Mouse (Mus musculus) lung, embryonic 14.5 days (tissue): ENCODE measurements around the gene Fam120b. TPM values are rescaled to one million over a fixed set of nuclear protein-coding genes. Genes with fewer than 3 reads are reported as not detected.

Experiments
- ATAC-seq: fragments of 200-750 bp; cut with Nextera tagmentation; 2 replicates; pipeline ENCODE4 v1.8.0; 2017; ENCODE audit warnings: mild to moderate bottlenecking, moderate TSS enrichment, moderate library complexity; ENCODE audit not compliant: insufficient read depth
- DNase-seq: peaks from one replicate; pipeline ENCODE4 v3.0.0-alpha.2; 2015
- H3K27ac ChIP-seq: fragments of 300-500 bp; sonication (generic); 2 replicates; pipeline ENCODE4 v1.5.1; 2014; ENCODE audit warnings: low read depth, mild to moderate bottlenecking, moderate library complexity
- H3K27me3 ChIP-seq: fragments of 300-500 bp; sonication (generic); 2 replicates; pipeline ENCODE4 v1.6.1; 2014; ENCODE audit warnings: low read length, control low read depth; ENCODE audit not compliant: insufficient read depth
- H3K36me3 ChIP-seq: fragments of 300-500 bp; sonication (generic); 2 replicates; pipeline ENCODE4 v1.6.1; 2014; ENCODE audit warnings: control low read depth; ENCODE audit not compliant: insufficient read depth
- H3K4me1 ChIP-seq: fragments of 300-500 bp; sonication (generic); 2 replicates; pipeline ENCODE4 v1.6.1; 2014; ENCODE audit warnings: antibody characterized with exemption, control low read depth; ENCODE audit not compliant: insufficient read depth
- H3K4me2 ChIP-seq: fragments of 300-500 bp; sonication (generic); 2 replicates; pipeline ENCODE4 v1.6.1; 2014; ENCODE audit warnings: mild to moderate bottlenecking
- H3K4me3 ChIP-seq: fragments of 300-500 bp; sonication (generic); 2 replicates; pipeline ENCODE4 v1.5.1; 2014; ENCODE audit warnings: low read depth, low read length
- H3K9ac ChIP-seq: fragments of 300-500 bp; sonication (generic); 2 replicates; pipeline ENCODE4 v1.6.1; 2014
- H3K9me3 ChIP-seq: fragments of 300-500 bp; sonication (generic); 2 replicates; pipeline ENCODE4 v1.6.1; 2016; ENCODE audit warnings: low read depth, low read length, control low read depth
- CTCF ChIP-seq: IDR thresholded peaks from 2 replicates; pipeline ENCODE4 v1.5.1; 2016; ENCODE audit warnings: antibody characterized with exemption, low read depth
- WGBS: fragments of 180-500 bp; shearing (Covaris S2); extraction: QIAGEN DNeasy Blood & Tissue Kit; methylation state at CpG from one replicate; pipeline ENCODE4 v1.1.7; 2014; 5-methylcytosine and 5-hydroxymethylcytosine counted together
- polyA plus RNA-seq: library from polyadenylated mRNA; unstranded; fragments of >200 nt; fragmentation: Nextera tagmentation; extraction: Ambion mirVana; gene quantifications from 2 replicates; pipeline ENCODE4 v1.2.1, GENCODE M21; 2014

The Fam120b gene
- polyA plus RNA-seq, 1 experiment from 2014 or later = 26.6 TPM

GRCm38 (mm10) chr17:15375224-15375623 lies 20.8 kb upstream of the Fam120b start:
- no peaks in the 10 kb centered on the region for H3K9me3 ChIP-seq
- H3K27me3 ChIP-seq = peaks cover 63% of the 10 kb centered on the region
- TF ChIP-seq CTCF = no peak
- peaks cover 14% of the 10 kb centered on the region for H3K4me1 ChIP-seq
- peak overlapping the region; percentile 54 for H3K4me3 ChIP-seq
- H3K27ac ChIP-seq = peak overlapping the region; percentile 32; the same call in 1 of the 2 replicates
- peak overlapping the region; percentile 100 for H3K4me2 ChIP-seq
- peak overlapping the region; percentile 60 for H3K9ac ChIP-seq
- whole genome bisulfite sequencing = under 1% methylated on average over 18 of the region's 18 CpGs
- no peak for DNase-seq
- 0 out of 2 replicates have a peak, but pooled peaks cover 4% of the 10 kb centered on the region for H3K36me3 ChIP-seq
- ATAC-seq = no peak

- peaks cover 69% of the 10 kb centered on the region for H3K27me3 ChIP-seq
- under 1% methylated on average over 69 of the region's 69 CpGs for WGBS
- no peak for TF ChIP-seq CTCF
- H3K4me2 ChIP-seq = peak overlapping the region; percentile 100
- H3K4me1 ChIP-seq = peaks cover 14% of the 10 kb centered on the region
- H3K36me3 ChIP-seq = no peaks in the 10 kb centered on the region
- ATAC-seq (peak; percentile 50), DNase-seq (peak; percentile 63)
- H3K9me3 ChIP-seq = no peaks in the 10 kb centered on the region
- H3K9ac ChIP-seq = peak overlapping the region; percentile 60
- peak overlapping the region; percentile 54 for H3K4me3 ChIP-seq
- peak overlapping the region; percentile 32 for H3K27ac ChIP-seq
These were observed 20.1 kb upstream of the Fam120b start for GRCm38 (mm10) chr17:15375701-15376493.

- peaks cover 14% of the 10 kb centered on the region for H3K4me1 ChIP-seq
- under 1% methylated on average over 36 of the region's 36 CpGs for WGBS
- H3K9me3 ChIP-seq = no peaks in the 10 kb centered on the region
- H3K4me3 ChIP-seq = peak within 1 kb of the TSS; percentile 54
- peak within 1 kb of the TSS; percentile 100 for H3K4me2 ChIP-seq
- no peaks in the 10 kb centered on the region for H3K36me3 ChIP-seq
- peak; percentile 4; the same call in 1 of the 2 replicates for ATAC-seq
- peak; percentile 55 for DNase-seq
- TF ChIP-seq CTCF = no peak
- peak within 1 kb of the TSS; percentile 60 for H3K9ac ChIP-seq
- H3K27me3 ChIP-seq = peaks cover 77% of the 10 kb centered on the region
- H3K27ac ChIP-seq = peak within 1 kb of the TSS; percentile 30; the same call in 1 of the 2 replicates
These were observed 19.4 kb upstream of the Fam120b start, which contains the start of gene Dll1 for GRCm38 (mm10) chr17:15376494-15377181. Dll1 (minus strand) TSS chr17:15376872.

- ATAC-seq = peak; percentile 39; the same call in 1 of the 2 replicates
- 0% methylated on average over 1 of the region's 1 CpGs for WGBS
- peak; percentile 84 for DNase-seq
- Histone ChIP-seq H3K27me3 (peaks cover 82% of the 10 kb centered on the region), H3K27ac (no peak overlapping the region), H3K36me3 (no peaks in the 10 kb centered on the region), H3K9ac (no peak overlapping the region), H3K9me3 (no peaks in the 10 kb centered on the region), H3K4me1 (peaks cover 5% of the 10 kb centered on the region), H3K4me2 (no peak overlapping the region), H3K4me3 (no peak overlapping the region)
- peak; percentile 72 for TF ChIP-seq CTCF
These were observed 18.1 kb upstream of the Fam120b start for GRCm38 (mm10) chr17:15377901-15378300.

GRCm38 (mm10) chr17:15378413-15379109 lies 17.4 kb upstream of the Fam120b start:
- no peak for DNase-seq
- no peak overlapping the region for H3K4me3 ChIP-seq
- no peaks in the 10 kb centered on the region for H3K36me3 ChIP-seq
- H3K9ac ChIP-seq = no peak overlapping the region
- H3K4me2 ChIP-seq = no peak overlapping the region
- no peak overlapping the region for H3K27ac ChIP-seq
- H3K27me3 ChIP-seq = peaks cover 76% of the 10 kb centered on the region
- no peak for TF ChIP-seq CTCF
- 9% methylated on average over 15 of the region's 15 CpGs for WGBS
- no peak for ATAC-seq
- H3K4me1 ChIP-seq = peaks cover 5% of the 10 kb centered on the region
- no peaks in the 10 kb centered on the region for H3K9me3 ChIP-seq

- Histone ChIP-seq H3K4me1 (no peaks in the 10 kb centered on the region; the same call in 1 of the 2 replicates), H3K9me3 (no peaks in the 10 kb centered on the region), H3K4me3 (peak overlapping the region; percentile 43), H3K36me3 (no peaks in the 10 kb centered on the region), H3K9ac (peak overlapping the region; percentile 53), H3K27ac (no peak overlapping the region), H3K27me3 (peaks cover 62% of the 10 kb centered on the region), H3K4me2 (peak overlapping the region; percentile 89)
- DNase-seq (no peak), ATAC-seq (no peak)
- no peak for TF ChIP-seq CTCF
- WGBS = 11% methylated on average over 17 of the region's 17 CpGs
These were observed 16.1 kb upstream of the Fam120b start for GRCm38 (mm10) chr17:15379741-15380526.
